Mouse (Mus musculus): Measurements from ENCODE around the gene Bud23.

GRCm38 (mm10) chr5:135076931-135077505, 12.3 kb upstream of the Bud23 start:
- TF ChIP-seq POLR2A (IDR thresholded peaks at IDR 0.05; ENCODE audit: borderline replicate concordance, control insufficient read depth, low read depth, low read length) = no peak
- no peak for TF ChIP-seq CTCF (IDR thresholded peaks at IDR 0.05; ENCODE audit: control insufficient read depth, insufficient read depth, low read length)
